Mouse (Mus musculus) intestine, postnatal 0 days (tissue): ENCODE results near the gene Cerkl. TPM values are rescaled to one million over a fixed set of nuclear protein-coding genes. Genes with fewer than 3 reads are reported as not detected.

ENCODE experiments used
- ATAC-seq: fragments of 200-750 bp; cut with Nextera tagmentation; 2 replicates; pipeline ENCODE4 v1.8.0; 2017; ENCODE audit warnings: mild to moderate bottlenecking, moderate TSS enrichment, moderate library complexity
- H3K27ac ChIP-seq: fragments of 300-500 bp; sonication (generic); 2 replicates; pipeline ENCODE4 v1.5.1; 2014; ENCODE audit warnings: mild to moderate bottlenecking, low read depth, low read length, moderate library complexity
- H3K27me3 ChIP-seq: fragments of 300-500 bp; sonication (generic); replicated peaks from 2 replicates; pipeline ENCODE4 v1.6.1; 2014; ENCODE audit warnings: low read length, mixed read lengths; ENCODE audit not compliant: control insufficient read depth, insufficient read depth
- H3K36me3 ChIP-seq: fragments of 300-500 bp; sonication (generic); 2 replicates; pipeline ENCODE4 v1.6.1; 2014; ENCODE audit warnings: mild to moderate bottlenecking, moderate library complexity; ENCODE audit not compliant: control insufficient read depth, insufficient read depth
- H3K4me1 ChIP-seq: fragments of 300-500 bp; sonication (generic); replicated peaks from 2 replicates; pipeline ENCODE4 v1.6.1; 2014; ENCODE audit warnings: antibody characterized with exemption, low read length, mixed read lengths; ENCODE audit not compliant: control insufficient read depth, insufficient read depth
- H3K4me2 ChIP-seq: fragments of 300-500 bp; sonication (generic); replicated peaks from 2 replicates; pipeline ENCODE4 v1.6.1; 2014; ENCODE audit warnings: low read depth, mild to moderate bottlenecking, moderate library complexity
- H3K4me3 ChIP-seq: fragments of 300-500 bp; sonication (generic); 2 replicates; pipeline ENCODE4 v1.5.1; 2014; ENCODE audit warnings: low read depth, low read length
- H3K9ac ChIP-seq: fragments of 300-500 bp; sonication (generic); 2 replicates; pipeline ENCODE4 v1.6.1; 2014; ENCODE audit warnings: mild to moderate bottlenecking, low read depth, low read length
- H3K9me3 ChIP-seq: fragments of 300-500 bp; sonication (generic); 2 replicates; pipeline ENCODE4 v1.6.1; 2016; ENCODE audit warnings: mixed run types; ENCODE audit not compliant: control insufficient read depth
- CTCF ChIP-seq: sonication (generic); IDR thresholded peaks from 2 replicates; pipeline ENCODE4 v1.5.1; 2016; ENCODE audit warnings: low read depth, mild to moderate bottlenecking, control low read depth, antibody characterized with exemption, moderate library complexity
- WGBS: fragments of 180-500 bp; shearing (Covaris S2); extraction: QIAGEN DNeasy Blood & Tissue Kit; methylation state at CpG from one replicate; pipeline ENCODE4 v1.1.7; 2014; 5-methylcytosine and 5-hydroxymethylcytosine counted together
- polyA plus RNA-seq: library from polyadenylated mRNA; unstranded; fragments of >200 nt; fragmentation: Nextera tagmentation; extraction: Ambion mirVana; gene quantifications from 2 replicates; pipeline ENCODE4 v1.2.1, GENCODE M21; 2015

The Cerkl gene
- polyA plus RNA-seq, 1 experiment from 2014 or later = 1.2 TPM

DNA sequence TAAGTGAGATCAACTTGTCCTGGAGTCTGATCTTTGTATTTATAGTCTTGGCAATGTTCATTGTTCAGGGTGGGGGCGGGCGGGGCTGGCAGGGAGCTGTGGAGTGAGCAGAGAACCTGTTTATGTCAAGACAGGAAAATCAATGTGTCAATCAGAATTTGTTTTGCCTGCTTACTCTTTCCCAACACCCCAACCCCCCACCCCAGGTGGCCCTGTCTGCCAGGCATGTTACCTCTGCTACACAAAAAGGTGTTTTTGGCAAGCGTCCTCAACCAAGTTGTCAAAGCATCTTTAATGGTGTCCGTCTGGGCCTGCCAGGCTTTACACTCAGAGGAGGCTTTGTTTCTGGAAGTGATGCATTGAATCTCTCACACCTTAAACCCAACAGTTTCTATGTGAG, 141.5 kb downstream of the Cerkl start:
- H3K4me2 ChIP-seq = no peak overlapping the region
- no peaks in the 10 kb centered on the region for H3K4me1 ChIP-seq
- no peak for TF ChIP-seq CTCF
- 86% methylated on average over 4 of the region's 4 CpGs for WGBS
- no peaks in the 10 kb centered on the region for H3K36me3 ChIP-seq
- H3K9ac ChIP-seq = no peak overlapping the region
- no peaks in the 10 kb centered on the region for H3K9me3 ChIP-seq
- ATAC-seq = no peak
- no peak overlapping the region for H3K27ac ChIP-seq
- no peak overlapping the region for H3K4me3 ChIP-seq
- H3K27me3 ChIP-seq = no peaks in the 10 kb centered on the region

DNA sequence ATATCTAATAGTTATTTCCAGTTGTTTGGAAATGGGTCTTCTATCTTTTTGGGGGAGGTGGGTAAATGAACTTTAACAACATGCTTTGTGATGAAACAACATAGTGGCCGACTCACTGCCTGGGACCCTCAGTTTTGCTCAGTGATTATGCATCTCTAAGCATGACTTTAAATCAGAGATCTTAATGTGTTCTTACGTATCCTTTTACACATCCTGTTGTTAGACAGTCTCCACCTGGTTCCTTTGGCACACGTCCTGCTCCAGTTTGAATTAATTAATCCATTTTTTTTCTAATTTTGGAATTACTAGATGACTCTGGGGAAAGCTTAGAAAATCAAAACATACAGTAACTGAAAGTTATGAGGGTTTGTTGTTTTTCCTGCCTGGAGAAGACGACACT, 144.1 kb downstream of the Cerkl start:
- H3K4me1 ChIP-seq = no peaks in the 10 kb centered on the region
- 69% methylated on average over 4 of the region's 4 CpGs for WGBS
- TF ChIP-seq CTCF = no peak
- no peak for ATAC-seq
- H3K27ac ChIP-seq = no peak overlapping the region
- no peak overlapping the region for H3K9ac ChIP-seq
- no peak overlapping the region for H3K4me3 ChIP-seq
- no peaks in the 10 kb centered on the region for H3K27me3 ChIP-seq
- no peaks in the 10 kb centered on the region for H3K36me3 ChIP-seq
- H3K9me3 ChIP-seq = no peaks in the 10 kb centered on the region
- H3K4me2 ChIP-seq = no peak overlapping the region

DNA sequence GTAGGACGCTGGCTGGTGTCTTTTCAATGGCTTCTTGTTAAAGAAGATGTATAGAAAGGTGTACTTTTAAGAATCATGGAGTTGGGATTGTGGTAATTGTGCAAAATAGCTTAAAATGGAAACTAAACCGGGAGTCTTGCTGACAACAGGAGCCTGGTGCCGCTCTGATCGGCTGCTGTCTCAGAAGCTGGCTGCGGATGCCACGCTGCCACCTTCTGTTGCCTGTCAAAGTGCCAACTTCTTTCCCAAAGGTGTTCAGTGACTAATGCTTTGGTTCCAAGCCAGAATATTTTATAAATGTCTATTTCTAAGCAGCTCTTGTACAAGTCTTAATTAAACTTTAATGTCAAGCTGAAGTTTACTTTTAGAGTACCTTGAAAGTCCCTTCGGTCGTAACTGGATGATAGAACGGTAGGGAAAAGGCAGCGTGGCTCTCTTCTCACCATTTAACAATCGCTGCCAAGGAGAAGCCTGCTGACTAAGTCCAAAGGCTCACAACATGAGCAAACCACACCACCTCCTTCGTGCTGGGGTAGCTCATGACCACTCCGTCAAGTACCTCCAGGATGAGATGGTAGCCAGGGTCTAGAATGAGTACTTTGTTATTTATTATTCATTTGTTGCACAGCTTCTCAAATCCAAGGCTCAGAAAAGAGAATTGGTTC, 147.0 kb downstream of the Cerkl start:
- Histone ChIP-seq H3K4me1 (no peaks in the 10 kb centered on the region), H3K9me3 (no peaks in the 10 kb centered on the region), H3K27ac (no peak overlapping the region), H3K4me2 (no peak overlapping the region), H3K9ac (no peak overlapping the region), H3K36me3 (no peaks in the 10 kb centered on the region), H3K27me3 (no peaks in the 10 kb centered on the region), H3K4me3 (no peak overlapping the region)
- TF ChIP-seq CTCF = no peak
- 82% methylated on average over 13 of the region's 13 CpGs for WGBS
- ATAC-seq = no peak

DNA sequence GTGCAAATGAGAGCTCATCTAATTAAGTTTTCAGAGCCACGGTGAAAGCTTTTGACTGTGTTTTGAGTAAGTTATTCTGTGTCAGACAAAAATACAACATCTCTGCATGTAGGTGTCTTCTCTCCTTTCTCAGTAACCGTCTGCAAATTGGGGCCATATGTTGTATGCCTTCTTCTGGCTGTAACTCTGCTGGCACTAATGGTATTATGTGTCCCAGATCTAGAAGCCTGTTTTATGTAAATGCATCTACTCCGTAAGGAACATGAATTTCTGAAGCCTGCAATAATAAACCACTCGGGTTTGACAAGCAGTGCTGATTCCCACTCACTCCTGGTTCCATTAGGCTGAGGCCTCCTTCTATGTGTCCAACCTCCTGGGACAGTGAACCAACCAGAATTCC, 149.0 kb downstream of the Cerkl start:
- Histone ChIP-seq H3K36me3 (no peaks in the 10 kb centered on the region), H3K27ac (no peak overlapping the region), H3K27me3 (no peaks in the 10 kb centered on the region), H3K4me3 (no peak overlapping the region), H3K9me3 (no peaks in the 10 kb centered on the region), H3K4me1 (no peaks in the 10 kb centered on the region), H3K4me2 (no peak overlapping the region), H3K9ac (no peak overlapping the region)
- WGBS = 89% methylated on average over 4 of the region's 4 CpGs
- TF ChIP-seq CTCF = no peak
- ATAC-seq = no peak

DNA sequence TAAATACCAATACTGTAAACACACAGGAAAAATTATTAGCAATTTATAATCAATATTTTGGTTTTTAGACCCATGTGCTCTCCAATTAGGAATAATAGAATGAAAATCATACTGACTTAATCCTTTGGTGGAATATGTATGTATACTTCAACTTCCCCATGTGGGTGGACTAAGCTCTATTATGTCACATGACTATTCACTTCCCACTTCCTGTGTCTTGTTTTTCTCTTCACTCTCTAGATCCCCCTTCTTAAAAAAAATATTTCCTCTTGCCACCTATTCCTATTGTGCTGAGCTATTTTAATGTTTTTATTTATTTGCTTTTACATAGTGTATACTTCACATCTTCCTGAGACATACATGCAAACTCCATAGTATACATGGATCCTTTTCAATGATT, 154.2 kb downstream of the Cerkl start:
- Histone ChIP-seq H3K9me3 (no peaks in the 10 kb centered on the region), H3K4me1 (no peaks in the 10 kb centered on the region), H3K4me2 (no peak overlapping the region), H3K27me3 (no peaks in the 10 kb centered on the region), H3K4me3 (no peak overlapping the region), H3K36me3 (no peaks in the 10 kb centered on the region), H3K27ac (no peak overlapping the region), H3K9ac (no peak overlapping the region)
- TF ChIP-seq CTCF = no peak
- no peak for ATAC-seq

DNA sequence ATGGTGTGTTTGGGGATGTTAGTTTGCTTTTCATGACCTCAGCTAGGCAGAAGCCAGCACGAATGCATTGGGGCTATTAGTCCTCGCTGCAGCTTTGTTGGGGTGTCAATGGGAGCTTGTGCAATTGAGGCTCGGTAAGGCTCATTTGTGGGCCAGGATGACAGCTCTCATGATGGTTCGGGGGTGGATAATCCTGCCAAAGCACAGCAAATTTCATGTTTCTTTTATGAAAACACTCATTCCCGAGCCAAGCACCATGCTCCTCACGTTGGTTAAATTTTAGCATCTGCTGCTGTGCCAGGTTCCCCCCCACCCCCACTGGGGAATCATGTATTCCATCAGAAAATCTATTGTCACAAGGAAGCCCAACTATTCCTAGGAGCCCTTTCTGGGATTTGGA, 164.2 kb downstream of the Cerkl start:
- Histone ChIP-seq H3K27me3 (no peaks in the 10 kb centered on the region), H3K4me2 (no peak overlapping the region), H3K9ac (no peak overlapping the region), H3K4me1 (no peaks in the 10 kb centered on the region), H3K9me3 (no peaks in the 10 kb centered on the region), H3K27ac (no peak overlapping the region), H3K4me3 (no peak overlapping the region), H3K36me3 (no peaks in the 10 kb centered on the region)
- 81% methylated on average over 6 of the region's 6 CpGs for WGBS
- ATAC-seq = no peak
- TF ChIP-seq CTCF = no peak

DNA sequence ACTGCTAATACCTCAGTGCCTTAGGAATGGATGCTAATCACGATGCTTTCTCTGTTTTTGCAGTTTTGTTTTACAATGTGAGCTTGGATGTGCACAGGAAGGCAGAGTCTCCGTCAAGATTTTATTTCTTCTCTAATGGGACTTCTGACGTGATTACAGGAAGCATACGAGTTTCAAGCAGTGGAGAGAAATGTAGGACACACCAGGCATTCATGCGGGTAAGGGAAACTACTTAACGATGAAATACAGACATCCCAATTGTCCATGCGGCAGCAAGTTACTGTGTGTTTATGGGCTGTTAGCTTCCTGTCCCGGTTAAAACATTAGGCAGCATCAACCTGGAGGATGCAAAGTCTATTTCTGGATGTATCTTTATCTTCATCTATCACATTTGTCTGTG, 164.7 kb downstream of the Cerkl start:
- Histone ChIP-seq H3K9me3 (no peaks in the 10 kb centered on the region), H3K36me3 (no peaks in the 10 kb centered on the region), H3K9ac (no peak overlapping the region), H3K27ac (no peak overlapping the region), H3K4me1 (no peaks in the 10 kb centered on the region), H3K4me3 (no peak overlapping the region), H3K4me2 (no peak overlapping the region), H3K27me3 (no peaks in the 10 kb centered on the region)
- TF ChIP-seq CTCF = no peak
- ATAC-seq = no peak
- WGBS = 70% methylated on average over 8 of the region's 8 CpGs
